ENCODE assay signal across 7 mouse cellular contexts in genomic region chr16:38549479-38550396, GRCm38 (mm10). TPM values are rescaled to one million over a fixed set of nuclear protein-coding genes. Genes with fewer than 3 reads are reported as not detected.
DNase-seq lines count a peak whose midpoint lies in the region; ATAC-seq and TF ChIP-seq lines count a peak whose summit lies in the region.

Gene Poglut1 (minus strand): TSS chr16:38550258.

- peak within 1 kb of the TSS; percentile 73 for H3K4me2 ChIP-seq in midbrain, embryonic 12.5 days (replicated peaks)

- peak within 1 kb of the TSS; percentile 86 for H3K4me3 ChIP-seq in embryonic facial prominence, embryonic 10.5 days
- H3K4me3 ChIP-seq in limb, embryonic 10.5 days = peak within 1 kb of the TSS; percentile 90
- peak within 1 kb of the TSS; percentile 81 for H3K4me3 ChIP-seq in midbrain, embryonic 12.5 days
- H3K4me3 ChIP-seq in small intestine, adult 2 months (ENCODE audit: low read depth, low read length) = peak within 1 kb of the TSS; percentile 96

- peaks cover 39% of the 10 kb centered on the region for H3K36me3 ChIP-seq in embryonic facial prominence, embryonic 10.5 days (replicated peaks)
- H3K36me3 ChIP-seq in limb, embryonic 10.5 days = peaks cover 39% of the 10 kb centered on the region
- peaks cover 28% of the 10 kb centered on the region for H3K36me3 ChIP-seq in midbrain, embryonic 12.5 days
- H3K36me3 ChIP-seq in small intestine, adult 2 months (ENCODE audit: control insufficient read depth, insufficient read depth, low read length) = peaks cover 2% of the 10 kb centered on the region; the same call in 1 of the 2 replicates

- peak; percentile 88 for DNase-seq in adrenal gland, postnatal 10 days
- DNase-seq in embryonic facial prominence, embryonic 10.5 days (ENCODE audit: low spot score) = peak; percentile 88
- peak; percentile 65 for DNase-seq in kidney, adult 11 months
- DNase-seq in limb, embryonic 10.5 days (ENCODE audit: low spot score) = peak; percentile 87

- WGBS in embryonic facial prominence, embryonic 10.5 days = 3% methylated on average over 54 of the region's 54 CpGs
- WGBS in limb, embryonic 10.5 days = 3% methylated on average over 54 of the region's 54 CpGs
- 4% methylated on average over 54 of the region's 54 CpGs for WGBS in midbrain, embryonic 12.5 days
- 2% methylated on average over 54 of the region's 54 CpGs for WGBS in small intestine, adult 2 months

- H3K27me3 ChIP-seq in embryonic facial prominence, embryonic 10.5 days (replicated peaks; ENCODE audit: low read depth, poor library complexity, severe bottlenecking) = peaks cover 21% of the 10 kb centered on the region
- peaks cover 18% of the 10 kb centered on the region; the same call in 1 of the 2 replicates for H3K27me3 ChIP-seq in limb, embryonic 10.5 days (ENCODE audit: low read depth, poor library complexity, severe bottlenecking)
- peaks cover 24% of the 10 kb centered on the region for H3K27me3 ChIP-seq in midbrain, embryonic 12.5 days
- H3K27me3 ChIP-seq in small intestine, adult 2 months (ENCODE audit: control insufficient read depth, insufficient read depth, low read length) = no peaks in the 10 kb centered on the region

- peaks cover 21% of the 10 kb centered on the region for H3K4me1 ChIP-seq in embryonic facial prominence, embryonic 10.5 days
- peaks cover 19% of the 10 kb centered on the region for H3K4me1 ChIP-seq in limb, embryonic 10.5 days
- H3K4me1 ChIP-seq in midbrain, embryonic 12.5 days = peaks cover 16% of the 10 kb centered on the region
- H3K4me1 ChIP-seq in small intestine, adult 2 months (ENCODE audit: control insufficient read depth, insufficient read depth, insufficient read length, low read length) = no peaks in the 10 kb centered on the region; the same call in 1 of the 2 replicates

- no peaks in the 10 kb centered on the region for H3K9me3 ChIP-seq in embryonic facial prominence, embryonic 10.5 days
- H3K9me3 ChIP-seq in limb, embryonic 10.5 days (replicated peaks) = no peaks in the 10 kb centered on the region
- H3K9me3 ChIP-seq in midbrain, embryonic 12.5 days = no peaks in the 10 kb centered on the region

- TF ChIP-seq CTCF in small intestine, adult 2 months (IDR thresholded peaks at IDR 0.05; ENCODE audit: extremely low read depth, insufficient read length, insufficient replicate concordance, low read depth, low read length) = no peak

- H3K27ac ChIP-seq in embryonic facial prominence, embryonic 10.5 days (replicated peaks) = peak within 1 kb of the TSS; percentile 91
- H3K27ac ChIP-seq in limb, embryonic 10.5 days = peak within 1 kb of the TSS; percentile 91
- peak within 1 kb of the TSS; percentile 69 for H3K27ac ChIP-seq in midbrain, embryonic 12.5 days (replicated peaks)
- no peak within 1 kb of the TSS for H3K27ac ChIP-seq in small intestine, adult 2 months (ENCODE audit: insufficient read depth, low read depth, low read length)

- peak; percentile 93 for ATAC-seq in granulocyte monocyte progenitor cell, adult 5-6 weeks (replicated peaks; ENCODE audit: poor library complexity, severe bottlenecking)
- ATAC-seq in midbrain, embryonic 12.5 days (ENCODE audit: low FRiP score, low read depth) = peak; percentile 95

- peak within 1 kb of the TSS; percentile 94 for H3K9ac ChIP-seq in midbrain, embryonic 12.5 days (replicated peaks)

- TF ChIP-seq POLR2A in small intestine, adult 2 months (IDR thresholded peaks at IDR 0.05; ENCODE audit: low read depth, low read length) = no peak; the same call in 1 of the 2 replicates

RNA-seq across cellular contexts. Expression of gene Poglut1, which starts in this region (rescaled TPM):
- 10 to 100 TPM; 20.4 to 25.6 TPM for total RNA-seq in adrenal gland, postnatal 10 days (2021)
- polyA plus RNA-seq in embryonic facial prominence, embryonic 10.5 days (2016; fragmentation: Nextera tagmentation; extraction: Ambion mirVana) = 72.6 and 76.9 TPM in 2 replicates
- 24.7 and 41.3 TPM in 2 replicates for total RNA-seq in granulocyte monocyte progenitor cell, adult 5-6 weeks (2014; fragmentation: Nextera tagmentation)
- total RNA-seq in granulocyte monocyte progenitor cell, adult 5-6 weeks (2017) = 19.8 and 22.6 TPM in 2 replicates
- polyA plus RNA-seq in limb, embryonic 10.5 days (2016; fragmentation: Nextera tagmentation; extraction: Ambion mirVana) = 71.2 and 78.7 TPM in 2 replicates
- polyA plus RNA-seq in midbrain, embryonic 12.5 days (2016; fragmentation: Nextera tagmentation; extraction: Ambion mirVana) = 70.0 and 72.5 TPM in 2 replicates
- 2.7 and 6.5 TPM in 2 replicates for polyA plus RNA-seq in small intestine, adult 2 months (2012; rRNA removed)
